In the genomic region with DNA sequence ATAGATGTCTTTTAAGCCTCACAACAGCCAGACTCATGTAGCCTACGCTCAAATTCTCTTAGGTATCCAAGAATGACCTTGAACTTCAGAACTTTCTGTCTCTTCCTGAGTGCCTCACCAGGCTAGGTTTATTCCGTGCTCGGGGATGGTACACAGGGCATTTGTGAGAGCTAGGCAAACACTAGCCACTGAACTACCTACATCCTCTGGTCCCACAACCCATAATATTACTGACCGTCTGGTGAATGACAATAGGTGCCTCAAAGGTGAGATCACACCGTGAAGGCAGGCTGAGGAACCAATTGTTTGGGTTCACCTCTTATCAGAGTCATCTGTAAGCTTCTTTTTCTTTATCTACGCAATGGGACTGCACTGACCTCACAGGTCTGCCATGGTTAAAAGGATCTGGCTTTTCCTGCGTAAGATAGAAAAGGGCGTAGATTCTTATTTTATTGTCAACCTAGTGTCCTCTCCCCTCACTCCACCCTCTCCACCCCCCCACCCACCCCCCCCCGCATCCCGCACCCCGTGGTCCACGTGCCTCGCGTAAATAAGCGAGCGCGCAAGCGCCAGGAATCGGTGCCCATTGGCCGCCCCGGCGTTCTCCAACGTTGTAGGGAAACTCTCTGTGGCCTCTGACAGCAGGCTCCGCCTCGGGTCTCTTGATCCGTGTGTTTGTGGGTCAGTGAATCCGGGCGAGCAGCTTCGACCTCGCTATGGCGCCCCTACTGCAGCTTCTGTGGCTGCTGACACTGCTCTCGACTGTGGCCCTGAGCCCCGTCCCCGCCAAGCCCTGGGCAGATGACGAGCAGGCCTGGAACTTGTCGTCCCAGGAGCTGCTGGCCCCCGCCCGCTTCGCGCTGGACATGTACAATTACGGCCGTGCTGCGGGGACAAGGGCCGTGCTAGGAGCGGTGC, we compare ENCODE assay signal across 8 mouse cellular contexts. TPM values are rescaled to one million over a fixed set of nuclear protein-coding genes. Genes with fewer than 3 reads are reported as not detected.
DNase-seq lines count a peak whose midpoint lies in the region; ATAC-seq lines count a peak whose summit lies in the region.

Ctsf (plus strand) TSS at position 579 of the 918 bp plus-strand sequence.

- peak; percentile 45 for ATAC-seq in erythroblast, adult 5-6 weeks (replicated peaks; ENCODE audit: low FRiP score, poor library complexity, severe bottlenecking)
- peak; percentile 93 for ATAC-seq in midbrain, embryonic 12.5 days (ENCODE audit: low FRiP score, low read depth)

- 4% methylated on average over 45 of the region's 45 CpGs for WGBS in limb, embryonic 10.5 days
- WGBS in midbrain, embryonic 12.5 days: 4% methylated on average over 39 of the region's 45 CpGs

- peak within 1 kb of the TSS; percentile 65 for H3K4me3 ChIP-seq in limb, embryonic 10.5 days
- peak within 1 kb of the TSS; percentile 65 for H3K4me3 ChIP-seq in midbrain, embryonic 12.5 days

- H3K9me3 ChIP-seq in limb, embryonic 10.5 days (replicated peaks): no peaks in the 10 kb centered on the region
- no peaks in the 10 kb centered on the region for H3K9me3 ChIP-seq in midbrain, embryonic 12.5 days

- H3K27me3 ChIP-seq in limb, embryonic 10.5 days (ENCODE audit: low read depth, poor library complexity, severe bottlenecking): peaks cover 13% of the 10 kb centered on the region; the same call in 1 of the 2 replicates
- H3K27me3 ChIP-seq in midbrain, embryonic 12.5 days: peaks cover 19% of the 10 kb centered on the region

- H3K9ac ChIP-seq in midbrain, embryonic 12.5 days (replicated peaks): peak within 1 kb of the TSS; percentile 71

- peak; percentile 45 for DNase-seq in c-Kit-positive CD71-positive TER-119-positive erythroid progenitor cells, embryonic 14.5 days (ENCODE audit: low spot score)
- peak; percentile 91 for DNase-seq in heart, adult 8-10 months (ENCODE audit: low spot score)
- DNase-seq in kidney, adult 8-10 months: peak; percentile 94
- DNase-seq in limb, embryonic 10.5 days (ENCODE audit: low spot score): peak; percentile 84
- DNase-seq in spleen, adult 12 weeks (ENCODE audit: low spot score): peak; percentile 37
- DNase-seq in MN1 (ENCODE audit: low spot score): no peak

- H3K27ac ChIP-seq in limb, embryonic 10.5 days: peak within 1 kb of the TSS; percentile 66
- H3K27ac ChIP-seq in midbrain, embryonic 12.5 days (replicated peaks): peak within 1 kb of the TSS; percentile 75

- peak within 1 kb of the TSS; percentile 96 for H3K4me2 ChIP-seq in midbrain, embryonic 12.5 days (replicated peaks)

- H3K36me3 ChIP-seq in limb, embryonic 10.5 days: no peaks in the 10 kb centered on the region
- H3K36me3 ChIP-seq in midbrain, embryonic 12.5 days: no peaks in the 10 kb centered on the region

- H3K4me1 ChIP-seq in limb, embryonic 10.5 days: peaks cover 17% of the 10 kb centered on the region
- peaks cover 15% of the 10 kb centered on the region for H3K4me1 ChIP-seq in midbrain, embryonic 12.5 days

RNA-seq across cellular contexts. Expression of gene Ctsf, which starts in this region (rescaled TPM):
- 79.7 and 90.9 TPM in 2 replicates for total RNA-seq in erythroblast, adult 5-6 weeks (2015; ENCODE audit: low replicate concordance)
- total RNA-seq in erythroblast, adult 5-6 weeks (2017; ENCODE audit: low replicate concordance): 51.5 and 94.7 TPM in 2 replicates
- total RNA-seq in heart, adult 8-10 months (2022): 10 to 100 TPM; 77.7 to 86.2 (median 81.6) TPM
- polyA plus RNA-seq in limb, embryonic 10.5 days (2016; fragmentation: Nextera tagmentation; extraction: Ambion mirVana): 13.3 and 18.5 TPM in 2 replicates
- polyA plus RNA-seq in midbrain, embryonic 12.5 days (2016; fragmentation: Nextera tagmentation; extraction: Ambion mirVana): 51.7 and 52.0 TPM in 2 replicates
